Mouse (Mus musculus) CD4-positive, CD25-positive, alpha-beta regulatory T cell (primary cell): Measurements from ENCODE around the gene Fam205c. TPM values are rescaled to one million over a fixed set of nuclear protein-coding genes. Genes with fewer than 3 reads are reported as not detected.

Source experiments
- polyA plus RNA-seq: library from polyadenylated mRNA; unstranded; fragments of 100-300 nt; shearing (Covaris generic); gene quantifications from one replicate; pipeline ENCODE4 v1.2.1, GENCODE M21; 2017

The Fam205c gene
- polyA plus RNA-seq = not detected

GRCm38 (mm10) chr4:42874134-42874533 is at the start of gene Fam205c:
Fam205c (minus strand) TSS chr4:42874234.

GRCm38 (mm10) chr4:42916617-42917401 is 42.8 kb upstream of the Fam205c start, which contains the start of gene Phf24:
Phf24 (plus strand) TSS chr4:42916660.

GRCm38 (mm10) chr4:42856671-42857070 is 17.4 kb downstream of the Fam205c start, which contains the start of gene Gm12394:
Gm12394 (minus strand) TSS chr4:42856771.

GRCm38 (mm10) chr4:42853788-42854187 is 20.2 kb downstream of the Fam205c start, which contains the start of gene Fam205a1:
Fam205a1 (minus strand) TSS chr4:42853888.

Other genes with a start within 250 kb of the Fam205c start
- gene Gm2564, start 244.5 kb downstream of the Fam205c start, polyA plus RNA-seq = not detected
- not detected for gene Ccl27b, start 219.0 kb downstream of the Fam205c start, polyA plus RNA-seq
- gene Il11ra2, start 212.3 kb downstream of the Fam205c start, polyA plus RNA-seq = not detected
- gene 4930578G10Rik, start 138.7 kb downstream of the Fam205c start, polyA plus RNA-seq = not detected
- not detected for gene Ccl19, start 117.7 kb downstream of the Fam205c start, polyA plus RNA-seq
- not detected for gene Ccl21a, start 100.2 kb downstream of the Fam205c start, polyA plus RNA-seq
- not detected for gene Fam205a1, start 20.3 kb downstream of the Fam205c start, polyA plus RNA-seq
- not detected for gene Gm12394, start 17.5 kb downstream of the Fam205c start, polyA plus RNA-seq
- gene Phf24, start 42.4 kb upstream of the Fam205c start, polyA plus RNA-seq = not detected
- gene Dnajb5, start 75.6 kb upstream of the Fam205c start, polyA plus RNA-seq = 14.3 TPM
- 0.25 TPM for gene 1700022I11Rik, start 95.4 kb upstream of the Fam205c start, polyA plus RNA-seq
- 363 TPM for gene Vcp, start 126.3 kb upstream of the Fam205c start, polyA plus RNA-seq
- gene Fancg, start 136.3 kb upstream of the Fam205c start, polyA plus RNA-seq = 27.6 TPM
- gene Pigo, start 151.6 kb upstream of the Fam205c start, polyA plus RNA-seq = 44.8 TPM
- gene Stoml2, start 157.5 kb upstream of the Fam205c start, polyA plus RNA-seq = 175 TPM
- gene Fam214b, start 172.0 kb upstream of the Fam205c start, polyA plus RNA-seq = 7.1 TPM
- gene Unc13b, start 184.7 kb upstream of the Fam205c start, polyA plus RNA-seq = 0.25 TPM